Mouse (Mus musculus) retina, postnatal 1 day (tissue): ENCODE data around the gene Tsfm.
A peak's percentile ranks its signal among the peaks of the same experiment; 100 is the strongest.

Source experiments
- DNase-seq: peaks from one replicate; pipeline ENCODE4 v3.0.0-alpha.2; 2012

Gene Tsfm

DNA sequence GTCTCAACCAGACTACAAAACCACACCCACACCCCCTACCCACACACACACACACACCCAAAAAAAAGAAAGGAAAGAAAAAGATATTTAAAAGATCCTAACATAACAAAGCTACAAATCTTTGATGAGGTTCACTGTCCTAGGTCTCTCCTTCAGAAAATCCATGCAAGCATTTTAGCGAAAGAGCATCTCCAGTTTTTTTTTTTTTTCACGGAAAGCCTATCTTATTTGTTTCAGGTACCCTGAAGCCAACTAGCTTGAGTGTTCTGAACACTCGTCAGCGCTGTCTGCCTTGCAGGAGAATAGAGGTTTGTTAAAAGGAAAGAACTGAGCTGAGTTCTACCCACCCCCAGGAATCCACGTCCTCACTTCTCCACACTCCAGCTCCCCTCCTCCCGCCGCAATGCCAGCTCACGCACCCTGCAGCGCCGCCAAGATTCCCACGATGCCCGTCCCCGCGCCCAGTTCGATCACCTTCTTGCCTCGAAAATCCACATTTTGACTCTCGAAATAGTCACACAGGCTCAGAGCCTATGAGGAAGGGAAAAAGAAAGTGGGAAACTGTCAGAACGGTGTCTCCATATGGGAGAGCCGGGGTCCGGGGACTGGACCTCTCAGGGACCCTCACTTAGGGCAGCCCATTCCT is 10.1 kb upstream of the Tsfm start:
- DNase-seq: peak; percentile 38

DNA sequence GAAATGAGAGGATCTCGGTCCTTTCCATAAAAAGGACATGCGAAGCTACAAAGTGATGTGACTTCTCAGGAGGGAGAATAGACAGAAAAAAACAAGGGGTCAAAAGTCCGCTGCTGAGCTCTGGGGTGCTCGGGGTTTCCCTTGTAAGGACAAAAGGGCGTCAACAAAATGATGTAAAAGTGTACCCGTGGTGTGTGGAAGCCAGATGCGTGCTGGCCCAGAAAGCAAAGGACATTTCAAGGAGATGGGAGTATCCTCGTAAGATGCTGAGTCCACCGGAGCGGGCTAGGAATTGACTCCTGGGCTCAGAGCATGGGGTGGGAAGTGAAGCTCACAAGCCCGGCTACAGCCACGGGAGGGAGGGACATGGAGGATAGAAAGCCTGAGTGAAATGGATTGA is 7.0 kb upstream of the Tsfm start:
- DNase-seq: no peak

DNA sequence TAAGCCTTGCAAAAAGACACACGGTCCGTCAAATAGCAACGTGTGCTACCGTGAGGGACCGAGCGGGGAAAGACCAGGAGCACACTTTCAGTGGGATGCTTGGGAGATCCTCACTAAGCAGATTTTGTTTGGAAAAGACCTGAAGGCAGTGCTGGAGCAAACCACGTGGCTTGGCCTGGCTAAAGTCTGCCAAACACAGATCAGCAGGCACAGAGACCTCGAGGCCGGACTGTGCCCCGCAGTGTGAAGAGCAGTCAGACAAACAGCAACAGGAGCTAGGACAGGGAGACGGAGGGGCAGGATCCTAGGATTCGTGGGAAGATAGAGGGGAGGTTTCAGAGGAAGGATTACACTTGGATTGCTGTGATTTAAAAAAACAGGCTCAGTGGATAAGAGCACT is 5.6 kb upstream of the Tsfm start:
- no peak for DNase-seq

DNA sequence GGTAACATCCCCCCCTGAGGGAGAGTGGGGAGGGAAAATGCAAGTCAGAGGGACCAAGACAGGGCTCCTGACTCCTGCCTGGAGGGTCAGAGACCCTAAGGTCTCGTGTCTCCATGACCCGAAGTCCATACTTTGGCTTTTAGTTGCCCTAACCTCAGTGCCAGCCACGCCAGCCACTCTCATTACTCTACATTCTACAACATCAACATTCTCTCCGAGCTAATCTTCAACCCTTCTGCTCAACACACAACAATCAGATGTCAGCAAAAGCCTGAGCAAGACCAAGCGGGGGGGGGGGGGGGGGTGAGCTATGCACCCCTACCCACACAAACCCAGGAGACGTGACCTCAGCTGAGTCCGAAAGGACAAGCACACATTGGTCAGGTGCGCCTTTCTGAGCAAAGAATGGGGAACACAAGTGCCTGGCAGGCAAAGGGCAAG is 2.7 kb upstream of the Tsfm start:
- DNase-seq: no peak

DNA sequence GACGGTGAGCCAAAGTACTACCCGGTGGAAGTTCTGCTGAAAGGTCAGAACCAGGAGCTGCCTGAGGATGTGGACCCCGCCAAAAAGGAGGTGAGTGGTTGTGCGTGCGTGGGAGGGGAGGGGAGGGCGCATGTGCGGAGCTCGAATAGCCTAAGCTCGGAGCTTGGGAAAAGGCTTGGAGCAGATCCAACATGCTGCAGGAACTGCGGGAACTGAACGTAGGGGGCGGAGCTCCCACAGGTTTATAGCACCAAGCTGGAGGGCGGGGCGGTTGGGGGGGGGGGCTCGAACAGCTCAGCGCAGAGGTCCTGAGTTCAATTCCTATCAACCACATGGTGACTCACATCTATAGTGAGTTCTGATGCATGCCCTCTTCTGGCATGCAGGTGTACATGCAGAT is 12.2 kb downstream of the Tsfm start:
- DNase-seq: no peak

DNA sequence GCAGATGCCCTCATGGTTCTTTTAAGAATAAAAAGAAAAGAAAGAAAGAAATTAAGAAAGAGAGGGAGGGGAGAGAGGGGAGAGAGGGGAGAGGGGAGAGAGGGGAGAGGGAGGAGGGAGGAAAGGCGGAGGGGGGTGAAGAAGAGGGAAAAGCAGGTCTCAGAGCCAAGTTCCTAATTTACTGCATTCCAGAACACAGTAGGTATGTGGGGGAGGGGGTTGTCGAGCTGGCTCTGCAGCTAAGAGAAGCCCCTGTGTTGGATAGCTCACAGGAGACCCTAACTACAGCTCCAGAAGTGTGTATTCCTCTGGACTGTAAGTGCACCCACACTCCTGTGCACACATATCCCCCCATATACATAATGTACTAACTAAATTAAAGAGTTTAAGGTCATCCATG is 13.6 kb downstream of the Tsfm start:
- DNase-seq: no peak

DNA sequence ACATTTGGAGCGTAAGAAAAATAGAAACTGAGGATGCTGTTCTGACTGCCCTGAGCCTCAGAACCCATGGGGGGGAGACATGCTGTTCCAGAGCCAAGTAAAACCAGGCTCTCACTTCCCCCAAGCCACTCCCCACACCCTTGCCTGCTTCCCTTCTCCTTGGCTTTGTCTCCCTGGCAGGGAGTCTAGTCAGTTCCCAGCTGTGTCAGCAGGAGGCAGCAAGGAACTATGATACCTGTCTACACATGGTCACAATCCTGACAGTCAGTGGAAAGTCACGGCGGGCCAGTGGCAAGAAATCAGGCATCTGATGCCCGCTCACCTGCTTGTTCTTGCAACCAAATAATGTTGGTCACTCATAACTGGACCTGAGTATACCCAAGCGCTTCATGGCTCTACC is 14.2 kb downstream of the Tsfm start:
- peak; percentile 8 for DNase-seq

DNA sequence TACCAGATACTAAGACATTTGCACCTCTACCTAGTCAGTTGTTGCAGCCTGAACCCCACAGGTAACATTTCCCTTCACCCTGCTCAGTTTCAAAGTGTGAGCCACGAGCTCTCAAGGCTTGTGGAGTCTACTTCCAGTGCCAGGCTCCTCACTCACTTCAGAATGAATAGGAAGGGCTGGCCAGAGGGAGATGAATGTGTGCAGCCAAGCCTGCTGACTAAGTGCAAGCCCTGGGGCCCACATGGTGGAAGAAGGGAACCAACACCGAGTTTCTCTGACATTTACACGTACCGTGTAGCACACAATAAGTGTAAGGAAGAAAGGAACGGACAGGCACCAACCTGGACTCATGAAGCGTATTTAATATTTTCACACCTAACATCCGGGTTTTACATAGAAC is 26.8 kb downstream of the Tsfm start:
- peak; percentile 26 for DNase-seq

DNA sequence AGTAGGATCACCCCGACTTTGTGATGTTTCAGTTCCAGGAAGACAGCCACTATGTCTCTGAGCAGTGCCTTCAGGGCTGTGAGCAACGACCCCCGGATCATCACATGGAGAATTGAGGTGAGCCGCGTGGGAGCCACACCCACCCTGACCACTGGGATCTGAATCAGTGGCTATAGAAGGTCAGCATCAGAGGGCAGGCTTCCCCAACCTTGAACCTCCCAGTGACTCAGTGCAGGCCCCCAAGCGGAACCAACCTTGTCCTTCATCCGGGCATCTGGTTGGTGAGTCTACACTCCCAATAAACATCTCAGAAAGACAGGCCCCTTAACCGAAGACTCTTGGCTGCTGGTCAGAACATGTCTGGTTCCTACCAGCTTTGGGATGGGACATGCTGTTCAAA is 27.3 kb downstream of the Tsfm start:
- no peak for DNase-seq

DNA sequence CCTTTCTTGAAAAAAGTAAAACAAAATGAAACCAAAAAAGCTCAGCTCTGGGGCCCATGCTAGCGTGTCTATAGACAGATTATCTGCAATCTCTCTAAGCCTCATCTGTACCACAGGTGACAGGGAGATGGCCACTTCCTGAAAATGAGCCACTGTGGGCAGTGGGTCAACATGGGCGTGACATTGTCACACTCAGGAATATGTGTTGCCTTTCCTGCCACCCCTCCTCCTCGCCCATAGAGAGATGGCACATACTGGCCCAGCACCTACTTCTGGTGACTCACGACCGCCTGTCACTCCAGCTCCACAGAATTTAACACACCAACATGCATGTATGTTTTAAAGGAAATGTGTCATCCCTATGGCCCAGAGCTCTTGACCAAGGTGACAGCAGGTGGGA is 27.9 kb downstream of the Tsfm start:
- no peak for DNase-seq

DNA sequence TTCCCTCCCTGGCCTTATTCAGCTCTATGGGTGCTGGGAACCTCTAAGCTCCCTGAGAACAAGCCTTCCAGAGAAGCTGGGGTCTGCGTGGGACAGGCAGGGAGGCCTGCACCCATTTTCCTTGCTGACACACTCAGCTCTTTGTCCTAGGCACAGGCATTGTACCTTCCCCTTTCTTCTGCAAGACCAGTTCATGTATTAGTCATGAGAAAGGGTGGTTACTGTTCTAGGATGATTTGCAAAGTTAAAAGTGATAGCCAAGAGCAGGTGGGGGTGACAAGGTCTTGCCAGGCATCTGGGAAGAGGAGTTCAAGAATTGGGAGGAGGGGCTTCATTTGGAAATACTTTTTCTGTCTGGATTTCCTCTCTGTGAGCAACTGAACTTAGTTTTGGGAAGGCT is 28.6 kb downstream of the Tsfm start:
- no peak for DNase-seq

DNA sequence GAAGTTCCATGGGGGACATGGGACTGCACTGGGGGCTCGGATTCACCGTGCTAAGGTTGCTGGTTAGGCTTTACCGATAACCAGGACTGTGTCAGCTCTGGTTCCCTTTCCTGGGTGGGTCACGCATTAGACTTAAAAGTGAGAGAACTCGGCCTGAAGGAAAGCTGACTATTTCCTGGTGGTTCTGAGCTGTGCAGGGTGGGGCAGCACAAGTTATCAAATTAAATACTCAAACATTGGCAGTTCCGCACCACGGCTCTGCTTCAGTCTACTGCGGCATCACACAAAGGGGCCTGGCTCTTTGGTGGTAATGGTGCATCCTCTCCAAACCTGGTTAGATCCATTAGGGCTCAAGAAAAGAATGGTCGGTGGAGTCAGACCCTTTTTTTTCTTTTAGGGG is 29.3 kb downstream of the Tsfm start:
- DNase-seq: no peak

DNA sequence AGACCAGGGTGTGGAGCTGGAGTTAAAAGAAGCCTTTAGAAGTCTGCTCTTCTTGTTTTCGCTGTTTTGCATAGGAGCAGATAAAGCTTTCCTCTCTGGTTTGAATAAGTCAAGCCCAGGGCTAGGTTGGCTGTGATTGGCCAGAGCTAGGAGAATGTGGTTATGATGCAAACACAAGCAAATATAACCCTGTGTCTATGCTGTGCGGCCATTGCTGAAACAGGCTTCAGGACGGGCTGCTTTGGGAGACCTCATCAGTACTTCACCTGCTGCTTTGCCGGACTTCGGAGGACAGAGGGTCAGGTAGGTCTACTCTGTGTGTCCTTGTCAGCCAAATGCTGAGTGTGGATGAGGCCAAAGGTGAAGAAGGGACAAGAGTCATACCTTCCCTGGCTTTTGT is 30.1 kb downstream of the Tsfm start, which contains the start of gene Avil:
Avil (plus strand) TSS at position 181 of the 400 bp plus-strand sequence.
- no peak for DNase-seq

DNA sequence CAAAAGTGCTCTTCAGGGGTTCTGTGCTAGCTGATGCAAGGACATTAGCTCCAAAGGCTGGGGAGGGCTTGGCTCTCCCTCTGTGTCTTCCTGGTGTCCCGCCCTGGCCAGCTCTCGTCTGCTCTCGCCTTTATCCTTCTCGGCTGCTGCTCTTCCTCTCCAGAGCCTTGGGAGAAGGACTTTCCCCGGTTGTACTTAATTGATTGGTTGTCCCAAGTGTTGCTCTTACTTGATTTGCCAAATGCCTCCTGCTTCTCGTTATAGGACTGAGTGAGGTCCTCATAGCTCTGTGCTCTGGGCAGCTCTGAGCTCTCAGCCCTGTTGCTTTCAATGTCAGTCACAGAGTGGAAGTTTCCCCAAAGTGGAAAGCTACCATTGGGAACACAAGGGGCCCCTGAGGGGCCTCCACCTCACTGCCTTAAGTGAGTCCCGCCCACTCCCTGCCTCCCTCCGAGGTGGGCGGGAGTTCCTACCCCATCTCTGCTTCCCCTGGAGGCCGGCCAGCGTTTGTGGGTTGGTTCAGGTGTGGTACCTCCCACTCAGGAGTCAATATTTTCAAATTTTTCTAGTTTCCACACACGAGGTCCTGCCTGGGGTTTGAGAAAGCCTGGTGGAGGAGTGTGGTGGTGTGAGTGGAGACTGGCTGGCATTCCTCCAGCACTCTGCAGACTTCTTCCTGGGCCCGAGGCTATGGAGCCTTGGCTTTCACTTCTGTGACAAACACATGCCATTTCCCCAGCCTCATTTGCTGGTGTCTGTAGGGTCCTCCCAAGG is 33.1 kb downstream of the Tsfm start:
- DNase-seq: no peak

DNA sequence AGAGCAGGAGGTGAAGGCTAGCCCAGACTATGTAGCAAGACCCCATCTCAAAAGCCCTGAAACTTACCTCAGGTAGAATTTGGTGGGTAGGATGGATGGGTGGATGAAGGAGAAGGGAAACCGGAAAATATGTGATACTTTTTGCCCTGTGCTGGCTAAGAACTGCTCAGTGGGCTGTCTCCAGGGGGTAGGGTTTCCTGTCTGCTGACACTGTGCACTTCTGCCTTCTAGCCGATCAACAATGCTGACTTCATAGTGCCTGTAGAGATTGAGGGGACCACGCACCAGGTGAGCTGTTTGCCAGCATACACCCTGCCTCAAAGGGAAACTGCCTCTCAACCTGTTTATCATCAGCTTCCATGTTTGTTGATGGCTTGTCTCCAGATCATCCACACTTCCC is 37.0 kb downstream of the Tsfm start:
- no peak for DNase-seq

DNA sequence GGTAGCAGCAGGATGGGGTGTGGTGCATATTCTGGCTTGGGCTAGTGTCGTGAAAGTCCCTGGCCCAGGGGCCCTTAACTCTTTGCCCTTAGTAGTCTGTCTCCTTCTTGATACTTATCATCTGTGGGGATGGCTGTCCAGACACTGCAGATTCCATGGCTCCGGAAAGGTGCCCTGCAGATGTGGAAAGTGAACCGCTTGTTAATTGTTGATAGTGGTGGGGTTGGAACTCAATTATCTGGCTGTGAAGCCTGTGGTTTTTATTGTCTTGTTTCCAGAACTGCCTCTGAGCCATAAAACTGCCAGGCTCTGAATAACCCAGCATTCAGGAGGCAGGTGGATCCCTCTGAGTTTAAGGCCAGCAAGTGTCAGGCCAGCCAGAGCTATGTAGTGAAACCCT is 39.0 kb downstream of the Tsfm start:
- DNase-seq: no peak

DNA sequence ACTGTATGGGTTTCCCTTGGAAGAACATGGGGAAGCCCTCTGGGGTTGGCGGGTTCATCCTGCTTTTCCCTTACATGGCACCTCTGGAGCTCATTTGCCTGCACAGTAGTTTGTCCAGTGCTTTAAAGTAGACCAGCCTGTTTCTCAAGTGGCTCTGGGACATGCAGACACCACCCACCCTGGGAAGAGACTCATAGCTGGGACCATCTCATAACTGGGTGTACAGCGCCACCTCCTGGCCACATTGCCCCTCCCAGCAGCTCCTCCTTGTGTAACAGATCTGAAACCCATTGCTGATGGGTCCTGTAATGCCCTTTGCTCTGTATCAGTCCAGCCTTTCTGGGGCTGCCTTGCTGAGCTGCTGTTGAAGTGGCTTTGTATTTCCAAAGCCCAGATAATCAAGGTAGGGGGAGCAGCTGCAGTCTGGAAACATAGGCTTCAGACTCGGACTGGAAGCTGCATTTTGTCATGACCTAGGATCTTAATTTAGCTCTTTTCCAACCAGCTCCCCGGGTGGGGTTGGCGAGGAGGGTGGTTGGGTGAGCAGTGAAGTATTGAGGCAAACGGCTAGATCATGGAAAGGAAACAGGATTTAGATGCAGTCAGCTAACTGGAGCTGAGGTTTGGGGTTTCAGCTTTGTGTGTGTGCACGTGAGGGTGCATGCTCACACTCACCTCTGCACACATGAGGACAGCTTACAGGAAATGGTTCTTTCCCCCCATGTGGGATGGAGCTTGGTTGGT is 40.2 kb downstream of the Tsfm start:
- DNase-seq: peak; percentile 91

DNA sequence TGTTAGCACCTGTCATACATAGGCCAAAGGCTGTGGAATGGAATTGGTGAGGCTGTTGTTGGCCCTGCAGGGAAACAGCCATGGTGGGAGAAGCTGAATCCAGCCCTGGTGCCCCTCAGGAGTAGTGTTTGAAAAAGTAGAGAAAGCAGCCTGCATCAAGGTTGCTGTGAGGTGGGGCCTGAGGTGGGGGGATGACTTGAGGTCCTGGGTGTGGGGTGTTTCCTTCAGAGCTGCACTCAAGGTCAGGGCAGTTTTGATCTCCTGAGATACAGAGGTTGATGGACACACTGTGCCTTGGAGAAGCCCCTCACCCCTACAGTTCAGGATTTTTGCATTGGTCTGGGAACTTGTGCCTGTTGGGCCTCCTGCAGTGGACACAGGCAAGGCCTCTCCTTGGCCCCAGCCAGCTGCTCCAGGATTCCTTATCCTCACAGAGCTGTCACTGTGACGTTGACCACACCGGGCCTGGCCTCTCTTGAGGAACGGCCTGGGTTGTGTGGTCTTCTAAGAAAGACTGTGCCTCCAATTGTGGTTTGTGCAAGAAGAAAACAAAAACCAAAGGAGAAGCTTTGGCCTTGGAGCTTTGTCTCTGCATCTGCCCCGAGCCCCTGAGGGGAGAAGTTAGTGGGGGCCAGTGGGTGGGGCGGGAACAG is 42.0 kb downstream of the Tsfm start:
- no peak for DNase-seq

DNA sequence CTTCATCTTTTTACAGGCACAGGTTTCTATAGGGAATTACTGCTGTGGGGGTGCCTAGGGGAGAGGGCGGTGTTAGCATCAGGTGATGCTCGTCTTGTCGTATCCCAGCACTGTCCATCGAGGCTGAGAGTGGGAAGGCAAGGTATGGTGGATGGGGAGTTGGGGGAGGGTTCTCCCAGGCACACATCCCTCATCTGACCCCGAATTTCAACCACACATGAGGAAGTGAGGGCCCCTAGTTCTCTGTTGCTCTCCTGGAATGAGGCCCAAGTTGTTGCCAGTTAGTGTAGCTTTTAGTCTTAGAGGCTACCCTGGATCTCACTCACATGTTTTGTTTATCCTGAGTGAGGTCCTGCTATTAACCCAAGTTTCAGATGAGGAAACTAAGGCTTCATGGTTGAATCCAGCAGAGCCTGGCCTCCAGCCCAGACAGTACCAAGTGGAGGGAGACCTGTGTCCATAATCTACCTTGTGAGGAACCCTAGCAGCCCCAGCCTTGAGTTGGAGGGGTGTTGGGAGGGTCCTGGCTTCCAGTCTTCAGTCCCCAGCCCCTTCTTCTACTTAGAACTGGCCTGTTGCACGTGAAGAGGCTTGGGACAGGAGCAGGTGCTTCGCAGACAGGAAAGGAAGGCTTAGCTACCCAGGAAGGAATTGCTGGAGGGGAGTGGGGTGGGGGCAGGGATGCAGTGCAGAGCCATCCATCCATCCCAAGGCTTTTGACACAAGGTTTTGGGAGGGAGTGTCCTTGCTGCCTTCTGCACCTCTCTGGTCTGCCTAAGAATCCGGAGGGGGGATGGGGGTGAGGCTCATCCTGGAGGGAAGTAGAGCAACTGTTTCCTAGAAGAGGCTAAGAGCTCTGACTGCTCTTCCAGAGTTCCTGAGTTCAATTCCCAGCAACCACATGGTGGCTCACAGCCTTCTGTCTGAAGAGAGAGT is 43.2 kb downstream of the Tsfm start:
- DNase-seq: peak; percentile 17

DNA sequence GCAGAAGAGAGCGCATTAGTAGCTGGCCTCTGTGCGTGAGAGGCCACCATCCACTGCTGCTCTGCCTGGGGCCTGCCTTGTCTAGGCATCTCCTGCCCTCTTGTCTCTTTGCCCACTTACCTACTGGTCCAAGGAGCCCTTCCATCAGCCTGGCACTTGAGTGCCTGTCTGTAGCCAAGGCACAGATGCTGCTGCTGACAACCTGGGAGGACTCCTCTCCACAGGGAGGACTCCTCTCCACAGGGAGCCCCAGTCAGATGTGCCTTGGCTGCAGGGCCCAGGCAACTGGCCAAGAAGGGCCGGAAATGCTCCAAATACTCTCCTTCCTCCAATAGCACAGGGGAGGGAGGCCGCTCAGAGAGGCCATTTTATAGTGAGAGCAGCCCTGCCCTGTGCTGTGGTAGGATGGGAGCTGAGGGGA is 44.1 kb downstream of the Tsfm start:
- DNase-seq: peak; percentile 78

DNA sequence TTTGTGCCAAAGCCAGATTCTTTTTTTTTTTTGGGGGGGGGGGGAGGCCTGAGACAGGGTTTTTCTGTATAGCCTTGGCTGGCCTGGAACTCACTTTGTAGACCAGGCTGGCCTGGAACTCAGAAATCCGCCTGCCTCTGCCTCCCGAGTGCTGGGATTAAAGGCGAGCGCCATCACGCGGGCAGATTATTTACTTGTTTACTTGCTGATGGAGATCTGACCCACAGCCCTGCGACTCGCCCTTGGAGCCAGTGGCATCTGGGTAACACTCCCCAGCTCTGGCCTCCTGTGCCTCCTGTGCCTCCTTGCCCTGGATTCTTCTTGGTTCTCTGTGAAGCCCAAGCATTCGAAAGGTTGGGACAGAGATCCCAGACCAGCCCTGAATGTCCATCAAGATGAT is 45.1 kb downstream of the Tsfm start:
- no peak for DNase-seq

DNA sequence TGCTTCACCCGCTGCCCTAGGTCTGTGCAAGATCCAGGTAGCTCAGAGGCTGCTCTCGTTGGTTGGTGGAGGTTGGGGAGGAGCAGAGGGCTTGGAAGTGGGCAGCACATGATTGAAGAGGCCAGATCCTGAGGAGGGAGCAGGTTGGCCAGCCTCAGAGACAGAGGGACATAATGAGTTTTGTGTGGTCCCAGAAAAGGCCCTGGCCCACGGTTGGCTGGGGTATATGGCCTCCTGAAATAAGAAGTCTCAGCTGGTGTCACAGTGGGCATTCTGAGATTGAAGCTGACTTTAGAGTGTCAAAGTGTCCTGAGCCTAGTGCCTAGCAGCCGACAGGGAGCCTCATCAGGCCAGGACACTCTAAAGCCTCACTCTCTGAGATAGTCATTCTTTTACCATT is 45.5 kb downstream of the Tsfm start:
- DNase-seq: no peak
